Mouse (Mus musculus) brain, embryonic 14.5 days (tissue): ENCODE results near the gene Prss8.

Experiments used
- CTCF ChIP-seq: fragments of 200-500 bp; IDR thresholded peaks from 2 replicates; pipeline ENCODE4 v1.5.1; 2012; ENCODE audit warnings: inconsistent platforms, mild to moderate bottlenecking, moderate library complexity, borderline replicate concordance; ENCODE audit not compliant: insufficient read depth, insufficient read length; ENCODE audit errors: extremely low read depth
- POLR2A ChIP-seq: fragments of 200-500 bp; IDR thresholded peaks from 2 replicates; pipeline ENCODE4 v1.6.1; 2012; ENCODE audit warnings: mild to moderate bottlenecking, inconsistent platforms, borderline replicate concordance; ENCODE audit not compliant: poor library complexity, insufficient read depth, insufficient read length, severe bottlenecking; ENCODE audit errors: extremely low read depth

- TF ChIP-seq CTCF (peak; percentile 40; the same call in 1 of the 2 replicates), POLR2A (no peak)
These were observed 8.4 kb downstream of the Prss8 start for GRCm38 (mm10) chr7:127921516-127921915.
